Mouse (Mus musculus) cerebellum, postnatal 4 days (tissue): Measurements from ENCODE around the gene C77080.

ENCODE experiments used
- DNase-seq, 2 experiments: peaks; one replicate each; pipeline ENCODE4 v3.0.0; 2022; ENCODE audit warnings: low spot score in 2 of 2, mixed read lengths in 1 of 2

C77080 gene

DNA sequence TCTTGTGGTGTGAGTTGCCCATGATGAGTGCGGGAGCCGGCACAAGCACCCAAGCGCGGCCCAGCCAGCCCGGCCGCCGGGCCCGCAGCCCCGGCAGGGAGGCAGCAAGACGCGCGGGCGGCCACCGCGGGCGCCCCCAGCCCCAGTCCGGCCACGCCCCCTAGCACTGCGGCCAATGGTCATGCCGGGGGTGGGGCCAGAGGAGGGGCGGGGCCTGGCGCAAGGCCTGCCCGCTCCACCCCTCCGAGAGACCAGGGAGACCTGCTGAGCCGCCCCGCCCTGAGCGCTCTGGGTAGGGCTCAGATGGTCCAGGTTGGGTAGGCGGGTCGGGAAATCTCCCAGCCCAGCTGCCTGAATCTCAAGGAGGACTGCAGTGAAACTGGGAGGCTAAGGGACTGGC, 22.1 kb downstream of the C77080 start:
- peak in 1 of 2 experiments; percentile 80 for DNase-seq

DNA sequence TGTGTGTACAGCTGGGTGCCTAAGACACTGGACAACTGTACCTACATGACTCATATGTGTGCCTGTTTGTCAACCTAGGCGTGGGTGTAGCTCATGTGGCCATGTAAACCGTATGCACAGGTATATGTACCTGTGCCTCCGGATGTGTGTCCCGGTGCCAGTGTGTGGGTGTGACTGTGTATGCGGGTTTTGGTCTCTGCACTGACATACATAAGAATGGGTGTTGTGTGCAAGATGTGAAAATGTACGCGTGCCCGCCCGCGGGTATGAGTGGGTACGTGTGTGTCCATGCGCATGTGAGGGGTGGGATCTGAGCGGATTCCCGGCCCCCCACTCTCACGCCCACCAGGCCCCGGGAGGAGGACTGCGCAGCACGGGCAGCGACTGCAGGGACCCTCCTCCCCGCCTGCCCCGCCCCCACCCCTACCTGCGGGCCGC, 22.6 kb downstream of the C77080 start:
- no peak for DNase-seq

DNA sequence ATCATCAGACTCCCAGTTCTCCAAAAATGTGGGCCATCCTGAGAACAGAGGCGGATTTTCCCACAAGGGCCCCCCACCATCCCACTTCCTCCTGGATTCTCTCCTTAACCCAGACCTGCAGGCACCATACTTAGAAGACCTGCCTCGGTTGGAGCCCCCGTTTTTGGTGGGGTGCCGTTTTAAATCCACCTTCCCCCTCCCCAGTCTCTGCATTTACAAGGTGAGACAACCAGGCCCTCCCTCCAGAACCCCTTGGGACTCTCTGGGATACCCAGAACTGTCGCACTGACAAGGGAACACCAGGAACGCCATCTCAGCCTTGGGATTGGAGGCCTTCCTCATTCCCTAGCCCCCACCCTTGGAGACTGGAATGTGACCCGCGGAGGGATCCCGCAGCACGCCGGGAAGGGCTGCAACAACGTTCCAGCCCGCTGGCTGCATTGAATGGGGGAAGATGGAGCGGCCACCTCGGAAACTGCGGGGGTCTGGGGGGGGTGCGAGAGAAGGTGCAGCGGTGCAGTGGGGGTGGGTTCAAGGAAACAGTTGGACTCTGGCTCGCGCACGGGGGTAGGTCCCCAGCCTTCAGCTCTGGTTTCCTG, 23.3 kb downstream of the C77080 start:
- no peak for DNase-seq

DNA sequence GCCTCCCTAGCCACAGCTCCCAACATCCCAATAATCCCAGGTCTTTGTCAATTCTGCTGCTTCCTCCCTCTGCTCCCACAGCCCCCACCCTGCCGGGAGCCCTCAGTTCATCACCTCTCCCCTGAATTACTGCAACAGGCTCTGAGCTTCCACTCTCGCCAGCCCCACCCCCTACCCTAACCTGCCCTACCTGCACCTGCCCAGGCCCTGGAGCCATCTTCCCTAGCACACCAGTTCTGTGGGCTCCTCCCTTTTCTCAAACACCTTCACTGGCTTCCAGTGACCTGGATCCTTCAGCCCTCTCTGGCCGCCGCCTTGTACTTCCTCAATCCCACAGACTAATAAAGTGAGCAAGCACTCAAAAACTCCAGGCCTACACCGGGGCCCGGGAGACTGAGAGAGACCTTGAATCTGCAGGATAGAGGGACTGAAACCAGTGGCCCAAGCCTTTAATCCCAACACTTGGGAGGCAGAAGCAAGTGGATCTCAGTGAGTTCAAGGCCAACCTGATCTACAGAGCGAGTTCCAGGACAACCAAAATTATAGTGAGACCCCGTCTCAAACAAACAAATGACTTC, 24.9 kb downstream of the C77080 start:
- DNase-seq: no peak

DNA sequence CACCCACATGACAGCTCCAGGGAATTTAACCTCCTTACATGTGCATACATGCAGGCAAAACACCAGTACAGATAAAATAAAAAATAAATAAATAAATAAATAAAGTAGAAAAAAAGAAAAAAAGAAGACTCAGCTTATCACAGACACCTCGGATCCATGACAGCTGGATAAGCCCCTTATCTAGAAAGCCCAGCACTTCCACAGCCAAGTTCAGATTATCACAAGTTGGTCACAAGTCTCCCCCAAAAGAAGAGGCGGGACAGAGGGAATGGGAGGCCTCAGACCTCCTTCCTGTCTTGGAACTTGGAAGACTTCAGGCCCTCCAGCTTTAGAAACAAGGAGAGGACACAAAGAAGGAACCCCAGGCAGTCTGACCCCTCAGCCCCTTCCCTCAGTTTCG, 26.1 kb downstream of the C77080 start:
- no peak for DNase-seq

DNA sequence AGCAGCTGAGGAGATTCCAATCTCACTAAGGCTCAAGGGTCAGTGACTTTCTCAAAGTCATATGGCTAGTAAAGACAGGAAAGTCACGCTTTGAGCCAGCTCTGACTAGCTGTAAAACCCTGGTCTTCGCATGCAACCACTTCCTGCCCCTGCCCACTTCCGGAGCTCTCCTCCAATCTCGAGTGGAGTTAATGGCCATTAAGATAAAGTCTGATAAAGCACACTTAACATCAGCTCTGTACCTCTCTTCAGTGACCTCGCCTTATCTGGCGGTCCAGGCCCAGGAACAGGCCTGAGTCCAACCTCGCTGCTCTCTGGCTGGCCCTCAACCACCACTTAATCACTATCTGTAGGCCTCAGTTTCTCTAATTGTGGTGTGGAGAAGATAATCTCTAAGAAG, 26.7 kb downstream of the C77080 start:
- DNase-seq: no peak

DNA sequence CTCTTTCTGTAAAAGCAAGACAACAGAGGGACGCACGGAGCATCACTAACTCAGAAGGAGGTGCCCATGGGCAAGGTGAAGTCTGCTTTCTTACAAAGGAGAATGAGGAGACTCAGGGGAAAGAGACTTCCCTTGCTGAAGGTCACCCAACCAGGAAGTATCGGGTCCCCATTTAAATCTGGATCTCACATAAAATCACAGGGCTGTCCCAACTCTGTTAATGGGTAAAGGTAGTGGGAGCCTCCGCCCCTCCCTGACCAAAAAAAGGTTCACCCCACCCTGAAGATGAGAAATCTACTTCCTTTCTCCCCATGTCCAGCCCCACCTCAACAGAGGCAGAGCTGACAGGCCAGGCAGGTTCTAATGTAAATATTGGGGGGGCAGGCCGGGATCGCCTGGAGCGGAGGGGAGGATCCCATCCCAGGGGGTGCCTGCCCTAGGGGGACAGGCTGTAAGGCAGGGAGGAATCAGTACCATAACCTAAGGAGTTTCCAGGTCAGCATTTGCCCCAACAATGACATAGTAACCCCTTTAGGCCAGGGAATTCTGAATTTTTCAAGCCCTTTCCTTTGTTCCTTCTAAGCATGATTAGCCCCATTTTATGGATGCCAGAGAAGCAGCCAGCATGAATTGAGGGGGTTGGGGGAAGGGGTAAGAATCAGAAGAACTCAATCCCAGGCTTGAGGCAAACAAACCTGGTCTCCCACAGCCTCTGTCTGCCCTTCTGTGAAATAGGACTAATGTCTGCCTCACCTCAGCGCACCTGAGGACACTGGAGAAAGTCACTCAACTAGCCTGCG, 28.4 kb downstream of the C77080 start:
- DNase-seq: no peak

DNA sequence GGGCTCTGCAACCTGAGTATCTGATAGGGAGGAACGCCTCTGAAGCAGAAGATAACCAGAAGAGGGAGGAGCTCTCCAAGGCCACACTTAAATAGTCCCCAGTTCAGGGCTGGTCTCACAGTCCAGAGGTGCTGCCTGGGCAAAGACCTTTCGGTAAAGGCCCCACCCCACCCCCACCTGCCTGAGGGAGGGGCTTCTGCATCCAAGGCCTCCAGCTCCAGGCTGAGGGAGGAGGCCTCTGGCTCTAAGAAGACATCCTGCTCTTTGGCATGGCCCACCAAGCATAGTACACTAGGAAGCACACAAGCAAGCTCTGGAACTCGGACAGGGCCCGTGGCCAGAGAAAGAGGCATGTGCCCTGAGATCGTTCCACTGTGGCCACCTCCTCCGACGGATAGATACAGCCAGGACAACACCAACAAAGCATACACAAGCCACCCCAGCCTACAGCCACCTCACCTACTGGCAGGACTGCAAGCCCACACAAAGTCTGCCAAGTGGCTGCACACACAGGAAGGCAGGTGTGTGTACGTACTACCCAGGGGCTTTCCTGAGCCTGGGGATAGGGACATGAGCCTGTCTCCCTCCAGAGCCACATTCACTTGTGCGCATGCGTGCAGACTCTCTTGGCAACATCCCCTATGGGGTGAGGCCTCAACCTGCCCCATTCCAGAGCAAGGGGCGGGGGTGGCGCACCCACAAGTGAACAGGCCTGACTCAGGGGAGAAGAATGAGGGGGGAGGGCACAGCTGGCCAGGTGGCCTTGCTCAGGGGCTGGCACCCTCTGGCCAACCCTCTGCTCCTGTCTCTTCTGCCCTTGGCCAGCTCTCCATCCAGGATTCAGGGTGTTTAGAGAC, 29.4 kb downstream of the C77080 start:
- DNase-seq: no peak

DNA sequence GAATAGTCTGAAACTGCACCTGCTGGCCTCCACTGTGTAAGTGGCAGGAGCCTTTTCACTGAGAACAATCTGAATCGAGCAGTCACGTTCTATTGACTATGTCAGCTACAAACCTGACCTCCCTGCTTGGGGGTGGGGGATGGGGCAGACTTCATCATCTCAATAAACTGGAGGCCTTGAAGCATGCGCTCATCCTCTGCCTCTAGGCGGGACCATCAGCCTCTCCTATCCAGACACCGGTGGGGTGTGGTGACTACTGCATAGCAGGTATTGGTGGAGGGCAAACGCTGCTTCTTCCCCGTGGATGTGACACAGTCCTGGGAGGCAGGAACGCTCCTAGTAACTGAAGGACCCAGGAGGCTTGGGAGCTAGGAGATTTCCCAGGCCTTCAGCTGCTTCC, 30.3 kb downstream of the C77080 start:
- no peak for DNase-seq

DNA sequence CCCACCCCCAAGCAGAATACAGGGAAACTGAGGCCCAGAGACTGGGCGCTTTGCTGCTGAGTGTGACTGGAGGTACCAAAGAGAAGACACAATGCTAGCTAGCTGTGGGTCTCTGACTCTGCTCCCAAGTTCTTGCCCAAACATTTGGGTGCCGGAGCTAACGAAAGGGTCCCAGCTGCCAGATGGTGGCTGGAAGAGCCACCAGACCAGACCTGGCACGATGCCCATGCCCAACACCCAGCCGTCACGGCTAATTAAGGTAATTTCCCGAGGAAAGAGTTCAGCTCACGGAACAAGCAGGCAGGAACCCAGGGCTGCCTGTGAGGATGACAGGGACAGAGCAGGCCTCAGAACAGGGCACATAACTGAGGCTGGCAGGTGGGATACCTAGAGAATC, 33.2 kb downstream of the C77080 start:
- peak in 1 of 2 experiments; percentile 85 for DNase-seq

DNA sequence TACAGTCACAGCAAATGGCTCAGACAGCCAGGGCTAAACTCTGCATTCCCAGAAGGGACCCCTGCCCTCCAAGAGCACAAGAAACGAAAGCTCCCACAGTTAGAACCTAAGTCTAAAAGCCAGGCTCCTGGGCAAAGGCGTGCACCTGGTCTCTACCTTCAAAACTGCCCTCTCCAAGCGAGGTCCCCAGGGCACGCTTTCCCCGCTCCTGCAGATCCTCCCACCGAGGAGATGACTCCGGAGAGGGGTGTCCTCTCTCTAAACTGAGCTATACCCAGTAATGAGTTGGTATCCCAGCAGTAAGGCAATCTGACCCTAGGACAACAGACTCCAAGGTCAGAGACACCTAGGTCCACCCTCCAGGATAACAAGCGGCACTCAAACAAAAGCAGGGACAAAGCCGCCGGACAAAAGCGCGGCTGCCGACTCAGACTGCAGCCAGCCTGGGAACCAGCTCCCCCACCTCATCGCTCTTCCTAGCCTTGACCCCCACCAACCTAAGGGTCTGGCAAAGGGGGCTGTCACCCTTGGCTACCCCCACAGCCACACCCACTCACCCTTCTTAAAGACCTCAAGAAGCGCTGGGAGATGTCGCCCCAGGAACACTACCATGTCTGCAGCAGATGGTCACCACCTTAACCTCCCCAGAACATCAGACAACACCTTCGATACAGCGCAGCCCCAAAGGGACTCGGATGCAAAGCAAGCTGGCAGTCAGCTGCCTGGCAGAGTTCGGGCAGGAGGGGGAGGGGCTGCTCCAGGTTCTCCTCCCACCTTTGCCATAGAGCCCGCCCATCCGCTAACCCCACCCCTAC, 33.8 kb downstream of the C77080 start:
- peak in 1 of 2 experiments; percentile 63 for DNase-seq

DNA sequence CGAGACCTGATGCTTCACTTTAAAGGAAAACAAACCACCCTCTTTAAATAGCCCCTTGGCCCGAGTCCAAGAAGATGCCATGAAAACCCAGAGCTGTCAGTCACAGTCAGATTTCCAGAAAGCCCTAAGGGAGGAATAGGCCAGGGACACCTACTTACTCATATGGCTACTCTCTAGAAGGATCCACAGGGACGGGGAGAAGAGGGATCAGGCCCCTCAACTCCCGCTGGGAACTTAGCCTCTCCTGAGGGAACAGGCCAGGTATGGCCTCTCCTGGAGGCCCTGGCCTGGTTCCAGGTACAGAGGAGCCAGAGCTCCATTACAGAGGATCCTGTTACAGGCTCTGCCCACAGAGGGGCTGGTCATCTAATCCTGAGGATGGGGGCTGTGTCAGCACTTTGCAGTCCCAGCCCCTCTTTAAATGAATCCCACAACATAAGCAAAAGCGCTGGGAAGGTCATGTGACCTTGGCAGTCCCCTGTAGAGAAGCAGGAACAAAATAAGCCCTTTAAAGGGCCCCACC, 34.7 kb downstream of the C77080 start:
- DNase-seq: no peak

DNA sequence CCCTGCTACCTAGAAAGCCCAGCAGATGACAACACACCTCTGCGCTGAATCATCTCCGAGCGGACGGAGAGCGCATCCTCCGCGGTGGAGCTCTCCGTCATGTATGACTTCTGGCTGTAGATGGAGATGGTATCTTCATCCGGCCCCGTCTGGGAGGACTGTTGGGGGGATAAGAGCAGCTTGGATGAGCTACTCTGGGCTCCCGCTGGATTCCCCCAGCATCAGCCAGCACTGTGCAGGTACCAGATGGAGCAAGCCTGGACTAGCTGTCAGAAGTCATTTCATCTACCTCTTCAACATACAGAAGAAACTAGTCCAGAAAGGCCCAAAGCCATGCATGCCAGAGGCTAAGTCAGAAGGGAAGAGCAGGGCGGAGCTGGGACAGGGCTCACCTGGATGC, 35.9 kb downstream of the C77080 start:
- no peak for DNase-seq

DNA sequence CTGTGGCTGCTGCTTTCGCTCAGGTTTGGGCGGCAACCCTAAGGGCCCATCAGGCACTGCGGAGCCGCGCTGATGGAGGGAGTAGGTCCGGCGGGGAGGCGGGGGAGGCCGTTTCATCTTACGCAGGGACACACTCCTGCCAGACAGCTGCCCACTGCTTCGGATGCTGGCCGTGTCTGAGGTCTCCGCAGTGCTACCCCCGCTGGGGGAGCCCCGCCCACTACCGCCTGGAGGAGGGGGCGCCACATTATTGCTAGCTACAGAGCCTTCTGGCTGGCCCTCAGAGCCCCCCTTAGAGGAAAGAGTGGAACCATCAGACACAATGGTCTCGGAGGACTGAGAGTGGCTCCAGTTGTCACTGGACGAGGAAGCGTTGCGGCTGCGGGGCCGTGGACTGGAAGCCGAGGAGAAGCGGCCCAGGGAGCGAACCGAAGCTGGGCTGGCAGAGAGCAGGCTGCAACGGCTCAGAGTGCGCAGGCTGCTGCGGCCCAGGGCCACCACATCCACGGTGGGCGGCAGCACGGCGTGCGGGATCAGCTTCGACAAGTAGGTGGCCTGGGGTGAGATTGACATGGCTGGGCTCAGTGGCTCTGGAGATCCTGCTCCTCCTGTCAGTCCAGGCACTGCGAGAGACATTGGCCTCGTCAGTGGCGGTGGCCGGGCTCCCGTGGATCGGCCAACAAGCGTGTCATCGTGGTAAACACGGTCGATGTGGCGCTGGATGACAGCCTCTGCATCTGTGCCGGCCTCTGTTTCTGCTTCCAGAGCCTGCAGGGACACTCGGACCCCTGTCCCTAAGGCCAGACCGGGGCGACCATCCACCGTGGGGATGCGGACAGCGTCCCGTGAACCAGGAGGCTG, 37.6 kb downstream of the C77080 start:
- no peak for DNase-seq

DNA sequence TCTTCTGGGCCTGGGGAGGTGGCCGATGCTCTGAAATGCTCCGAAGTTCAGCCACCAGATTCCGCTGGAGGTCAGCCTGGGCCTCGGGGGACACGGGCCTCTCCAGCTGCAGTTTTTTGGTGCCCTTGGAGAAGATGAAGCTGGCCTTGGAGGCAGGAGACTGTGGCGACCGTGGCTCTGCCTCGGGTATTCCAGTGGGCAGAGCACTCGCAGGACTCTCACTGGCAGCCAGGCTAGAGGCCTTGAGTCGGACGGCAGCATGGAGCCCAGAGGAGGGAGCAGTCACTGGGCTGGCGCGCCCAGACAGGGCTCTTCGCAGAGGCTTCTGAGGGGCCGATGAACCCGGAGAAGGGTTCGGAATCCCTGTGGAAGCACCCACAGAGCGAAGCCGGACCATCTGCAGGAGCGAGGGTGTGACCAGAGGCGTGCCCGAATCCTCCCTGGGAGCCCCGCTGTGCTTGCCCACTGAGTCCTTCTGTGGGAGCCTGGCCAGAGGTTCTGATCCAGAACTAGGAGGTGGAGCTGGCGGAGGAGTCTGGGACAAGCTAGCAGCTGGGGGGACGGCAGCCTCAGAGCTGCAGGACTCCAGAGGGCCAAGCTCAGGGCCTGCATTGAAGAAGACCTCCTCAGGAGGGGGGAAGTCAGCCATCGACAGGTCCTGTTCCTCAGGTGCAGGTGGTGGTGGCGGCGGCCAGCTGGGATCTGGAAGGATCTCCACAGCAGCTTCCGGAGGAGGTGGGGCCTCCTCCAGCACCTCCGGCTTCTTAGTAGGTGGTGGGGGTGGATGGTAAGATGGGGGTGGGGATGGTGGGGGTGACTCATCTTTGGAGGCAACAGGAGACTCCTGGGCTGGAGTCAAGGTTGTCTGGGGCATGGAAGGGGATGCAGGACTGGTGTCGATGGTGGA, 38.9 kb downstream of the C77080 start:
- no peak for DNase-seq

DNA sequence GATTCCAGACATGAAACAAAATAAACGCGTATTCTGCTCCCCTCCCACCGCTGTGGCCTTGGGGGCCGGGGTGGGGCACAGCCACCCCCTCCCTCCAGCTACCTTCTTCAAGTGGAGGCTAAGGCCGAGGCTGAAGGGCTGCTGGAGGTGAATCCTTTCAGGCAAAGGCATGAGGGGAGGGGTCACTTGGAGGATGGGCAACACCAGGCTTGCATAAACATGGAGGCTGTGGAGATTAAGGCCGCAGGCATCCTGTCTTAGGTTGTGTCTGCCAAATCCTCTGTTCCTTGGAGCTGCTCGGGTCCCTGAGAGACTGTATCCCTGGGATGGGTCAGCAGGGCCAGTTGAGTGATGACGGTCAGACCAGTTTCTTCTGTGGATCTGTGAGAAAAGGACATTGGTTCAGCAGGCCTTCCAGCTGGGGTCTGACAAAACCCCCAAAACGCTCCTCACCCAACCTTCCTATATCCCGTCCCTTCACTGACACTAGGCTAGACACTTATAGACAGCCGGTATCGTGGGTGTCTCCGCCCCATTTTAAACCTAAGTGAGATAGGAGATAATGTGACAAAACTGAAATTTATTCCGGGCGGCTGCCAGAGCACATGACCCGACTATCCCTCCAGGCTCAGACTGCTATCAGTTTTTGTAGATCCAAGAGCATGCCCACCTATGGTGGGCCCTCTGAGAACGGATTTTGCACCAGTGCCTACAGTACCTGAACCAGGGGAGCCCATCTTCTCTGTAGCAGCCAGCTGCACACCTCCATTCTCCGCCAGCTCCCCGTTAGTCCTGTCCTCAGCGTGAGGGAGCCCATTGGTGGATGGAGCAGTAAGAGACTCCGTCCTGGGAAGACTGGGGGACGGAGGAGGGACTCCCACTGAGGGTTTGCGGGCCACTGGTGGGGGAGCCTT, 39.9 kb downstream of the C77080 start:
- no peak for DNase-seq

DNA sequence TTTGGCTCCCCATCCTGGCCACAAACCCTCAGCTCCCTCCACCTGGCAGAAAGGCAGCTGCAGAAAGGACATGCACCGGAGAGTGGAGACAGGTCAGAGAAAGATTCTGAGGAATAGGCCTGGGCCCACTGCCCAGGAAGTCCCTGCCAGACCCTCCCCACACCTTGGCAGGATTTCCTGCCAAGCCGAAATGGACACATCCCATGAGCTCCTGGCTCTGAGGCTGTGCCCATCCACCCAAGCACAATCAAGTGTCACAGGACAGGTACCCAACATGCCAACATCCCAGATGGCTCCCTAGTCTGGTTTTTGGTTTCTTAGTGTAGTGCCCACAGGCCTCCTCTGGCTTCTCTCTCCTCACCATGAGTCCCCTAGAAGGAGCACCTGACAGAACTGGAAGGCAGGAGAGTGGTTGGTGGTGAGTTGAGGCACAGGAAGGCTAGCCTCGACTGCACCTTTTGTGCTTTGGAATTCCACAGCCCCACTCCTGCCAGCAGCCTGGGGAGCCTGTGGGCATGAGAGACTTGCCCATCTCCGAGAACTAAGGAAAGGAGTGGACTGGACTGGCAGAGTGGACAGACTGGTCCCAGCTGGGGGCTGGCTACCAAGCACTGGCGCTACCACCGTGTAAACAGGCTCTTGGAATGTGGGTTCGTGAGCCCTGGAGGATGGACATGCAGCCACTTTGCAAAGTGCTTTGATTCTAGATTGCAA, 40.7 kb downstream of the C77080 start:
- DNase-seq: no peak
